Mouse (Mus musculus): ENCODE results near the gene Rbm33. TPM values are rescaled to one million over a fixed set of nuclear protein-coding genes. Genes with fewer than 3 reads are reported as not detected.

Rbm33 gene
- total RNA-seq (2021), result 10 to 100 TPM; 58.8 to 59.0 TPM
- long read RNA-seq, experiment 1, transcript Rbm33-201 (7 exons, 3,955 nt), result major isoform, 5 of 20 reads
- long read RNA-seq, experiment 1, partial matches to known transcripts, result 8 of 20 reads
- long read RNA-seq, experiment 1, other reads (novel, unspliced or antisense), result 7 of 20 reads
- long read RNA-seq, experiment 2, transcript Rbm33-201 (7 exons, 3,955 nt), result major isoform, 5 of 19 reads
- long read RNA-seq, experiment 2, partial matches to known transcripts, result 7 of 19 reads
- long read RNA-seq, experiment 2, other reads (novel, unspliced or antisense), result 7 of 19 reads

- DNase-seq (ENCODE audit: low spot score in 2 of 2), result peak; percentile 86 to 90
Observed at GRCm38 (mm10) chr5:28316722-28317245, at the start of gene Rbm33. TSS of gene Rbm33 (plus strand) at chr5:28317121.

DNA sequence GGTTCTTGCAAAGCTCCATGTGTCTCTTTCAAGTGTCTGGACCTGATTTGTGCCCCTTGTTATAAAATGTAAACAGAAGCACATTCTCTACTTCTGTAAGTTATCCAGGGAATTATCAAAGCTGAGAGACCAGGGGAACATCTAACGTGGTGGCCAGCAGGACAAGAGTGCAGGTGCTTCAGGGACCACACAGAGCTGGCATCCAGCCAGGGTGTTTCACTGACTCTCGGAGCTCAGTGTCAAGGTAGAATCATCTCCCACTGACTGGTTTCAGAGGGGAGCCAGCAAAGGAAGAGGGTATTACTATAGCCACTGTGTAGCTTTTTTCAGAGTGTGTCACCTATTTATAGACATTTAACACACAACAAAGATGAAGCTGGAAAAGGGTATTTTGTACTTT lies 49.3 kb upstream of the Rbm33 start:
- DNase-seq (ENCODE audit: low spot score in 2 of 2), result no peak

DNA sequence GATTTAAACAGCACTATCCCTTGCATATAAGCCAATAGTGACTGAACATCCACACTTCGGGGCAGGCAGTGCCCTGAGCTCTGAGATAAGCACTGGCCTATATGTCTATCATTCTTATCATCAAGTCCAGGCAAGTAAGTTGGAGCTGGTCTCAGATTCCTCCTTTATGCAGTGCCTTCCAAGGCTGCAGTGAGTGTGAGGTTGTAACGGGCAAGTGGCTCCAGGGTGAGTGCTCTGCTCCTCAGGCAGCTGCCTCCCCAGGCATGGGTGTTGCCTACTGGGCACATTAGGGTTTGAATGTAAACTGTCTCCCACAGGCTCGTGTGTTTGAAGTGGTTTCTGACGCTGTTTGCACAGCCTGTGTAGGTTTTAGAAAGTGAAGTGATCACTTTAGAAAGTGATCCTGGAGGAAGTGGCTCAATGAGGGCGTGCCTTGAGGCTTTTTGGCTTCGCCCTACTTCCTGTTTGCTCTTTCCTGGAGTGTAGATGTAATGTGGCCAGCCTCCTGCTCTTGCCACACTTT lies 47.4 kb upstream of the Rbm33 start:
- no peak for DNase-seq (ENCODE audit: low spot score in 2 of 2)

- no peak for DNase-seq (ENCODE audit: low spot score in 2 of 2)
Observed at GRCm38 (mm10) chr5:28272836-28273235, 44.1 kb upstream of the Rbm33 start.

- DNase-seq (ENCODE audit: low spot score in 2 of 2), result no peak
Observed at GRCm38 (mm10) chr5:28277279-28277678, 39.6 kb upstream of the Rbm33 start.

DNA sequence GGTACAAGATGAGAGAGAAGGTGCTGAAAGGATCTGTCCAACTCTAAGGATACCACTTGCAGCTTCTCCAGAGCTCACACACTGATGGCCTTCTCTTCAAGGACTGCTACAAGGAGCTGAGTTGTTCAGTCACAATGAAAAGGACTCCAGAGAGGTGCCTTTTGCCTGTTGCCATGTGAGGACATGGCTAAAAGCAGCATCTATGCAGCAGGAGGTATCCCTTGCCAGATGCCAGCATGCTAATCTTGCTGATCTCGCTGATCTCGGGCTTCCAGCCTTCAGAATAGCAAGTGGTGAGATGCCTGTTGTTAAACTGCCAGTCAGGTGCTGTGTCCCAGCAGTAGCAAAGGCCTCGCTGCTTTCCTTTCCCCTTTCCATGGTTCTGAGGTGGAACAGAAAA lies 27.8 kb upstream of the Rbm33 start:
- DNase-seq (ENCODE audit: low spot score in 2 of 2), result no peak

- DNase-seq (ENCODE audit: low spot score in 2 of 2), result no peak
Observed at GRCm38 (mm10) chr5:28290630-28291029, 26.3 kb upstream of the Rbm33 start.

GRCm38 (mm10) chr5:28291118-28291850 lies 25.6 kb upstream of the Rbm33 start:
- DNase-seq (ENCODE audit: low spot score in 2 of 2), result no peak

- no peak for DNase-seq (ENCODE audit: low spot score in 2 of 2)
Observed at GRCm38 (mm10) chr5:28292281-28292680, 24.6 kb upstream of the Rbm33 start.

- peak; percentile 74 to 83 for DNase-seq (ENCODE audit: low spot score in 2 of 2)
Observed at GRCm38 (mm10) chr5:28293990-28294389, 22.9 kb upstream of the Rbm33 start.

- no peak for DNase-seq (ENCODE audit: low spot score in 2 of 2)
Observed at GRCm38 (mm10) chr5:28298161-28298560, 18.8 kb upstream of the Rbm33 start.

DNA sequence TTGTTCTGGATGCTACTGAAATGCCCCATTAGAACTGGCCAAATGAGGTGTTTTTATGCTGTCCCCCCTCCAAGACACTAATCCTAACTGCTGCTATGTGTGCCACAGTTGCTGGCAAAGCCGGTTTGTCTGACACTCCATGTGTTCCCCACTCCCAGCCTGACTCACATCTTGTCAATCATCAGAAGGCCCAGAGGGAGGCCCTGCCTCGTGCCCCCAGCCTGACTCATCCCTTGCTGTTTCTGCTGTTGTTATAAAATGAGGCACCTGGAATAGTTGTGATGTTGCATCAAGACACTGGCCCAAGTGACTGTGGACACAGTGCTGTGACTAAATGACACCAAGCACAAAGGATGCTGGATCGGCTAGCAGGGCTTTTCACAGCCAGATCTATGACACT lies 18.2 kb upstream of the Rbm33 start:
- no peak for DNase-seq (ENCODE audit: low spot score in 2 of 2)

DNA sequence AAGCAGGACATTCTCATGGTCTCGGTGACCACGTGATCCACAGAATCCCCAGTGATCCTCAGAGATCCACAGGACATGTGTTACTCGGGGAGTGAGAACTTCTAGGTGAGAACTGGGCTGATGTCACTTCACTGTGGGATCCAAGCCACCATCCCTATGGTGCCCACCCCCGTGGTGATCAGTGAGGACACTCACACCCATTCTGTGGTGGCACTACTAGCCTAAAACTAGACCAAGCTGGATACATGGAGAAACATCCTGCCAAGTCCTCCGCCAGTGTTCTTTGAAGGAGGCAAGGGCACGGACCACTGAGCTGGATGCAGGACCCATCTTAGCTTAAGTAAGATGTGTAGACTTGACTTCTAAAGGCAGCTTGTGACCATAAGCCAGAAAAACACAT lies 17.6 kb upstream of the Rbm33 start:
- DNase-seq (ENCODE audit: low spot score in 2 of 2), result no peak

- DNase-seq (ENCODE audit: low spot score in 2 of 2), result no peak
Observed at GRCm38 (mm10) chr5:28302671-28303070, 14.2 kb upstream of the Rbm33 start.

GRCm38 (mm10) chr5:28304551-28304950 lies 12.4 kb upstream of the Rbm33 start:
- DNase-seq (ENCODE audit: low spot score in 2 of 2), result no peak

DNA sequence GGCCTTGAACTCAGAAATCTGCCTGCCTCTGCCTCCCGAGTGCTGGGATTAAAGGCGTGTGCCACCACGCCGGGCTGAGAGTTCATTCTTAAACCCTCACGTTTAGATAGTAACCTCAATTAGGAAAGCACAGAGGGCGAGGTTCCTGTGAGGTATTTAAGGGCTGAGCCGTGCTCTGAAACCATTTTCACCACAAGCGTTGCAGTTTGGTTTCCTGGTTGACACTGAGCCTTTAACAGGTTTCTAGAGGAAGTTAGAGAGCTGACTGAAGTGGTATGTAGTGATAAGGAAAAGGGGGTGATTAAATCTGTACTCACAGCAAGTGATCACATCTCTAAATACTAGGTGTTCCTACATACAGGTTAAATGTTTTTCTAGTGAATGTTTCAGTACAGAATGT lies 1.4 kb upstream of the Rbm33 start:
- DNase-seq (ENCODE audit: low spot score in 2 of 2), result no peak

- DNase-seq (ENCODE audit: low spot score in 2 of 2), result no peak
Observed at GRCm38 (mm10) chr5:28316151-28316721, 685 bp upstream of the Rbm33 start.

DNA sequence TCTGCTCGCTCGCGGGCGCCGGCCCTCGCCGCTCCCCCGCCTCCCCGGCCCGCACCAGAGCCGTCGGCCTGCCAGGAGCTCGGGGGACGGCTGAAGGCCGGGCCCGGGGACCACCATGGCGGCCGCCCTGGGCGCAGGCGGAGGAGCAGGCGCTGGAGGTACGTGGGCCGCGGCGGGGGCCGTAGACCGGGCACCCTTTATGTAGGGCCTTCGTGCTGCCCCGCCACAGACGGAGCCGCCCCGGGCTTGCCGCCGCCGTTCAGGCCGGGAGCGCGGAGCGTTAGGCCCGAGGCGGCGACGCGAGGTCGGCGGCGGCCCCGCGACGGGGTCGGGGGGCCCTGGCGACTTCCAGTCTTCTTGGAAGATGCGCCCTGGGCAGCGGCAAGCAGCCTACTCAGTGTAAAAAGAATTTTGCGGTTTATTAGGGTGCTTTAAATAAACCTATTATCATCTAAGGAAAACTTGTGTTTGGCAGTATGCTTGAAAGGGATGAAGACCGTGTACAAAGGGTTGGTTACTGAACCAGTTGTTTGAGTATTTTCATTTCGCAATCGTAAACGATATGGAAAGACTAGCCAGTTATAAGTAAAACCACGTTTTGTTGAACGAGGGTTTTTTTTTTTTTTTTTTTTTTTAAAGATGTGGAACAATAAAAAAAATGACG lies 464 bp downstream of the Rbm33 start:
- no peak for DNase-seq (ENCODE audit: low spot score in 2 of 2)

GRCm38 (mm10) chr5:28317917-28318267 lies 971 bp downstream of the Rbm33 start:
- no peak for DNase-seq (ENCODE audit: low spot score in 2 of 2)

GRCm38 (mm10) chr5:28318671-28319070 lies 1.8 kb downstream of the Rbm33 start:
- DNase-seq (ENCODE audit: low spot score in 2 of 2), result no peak

DNA sequence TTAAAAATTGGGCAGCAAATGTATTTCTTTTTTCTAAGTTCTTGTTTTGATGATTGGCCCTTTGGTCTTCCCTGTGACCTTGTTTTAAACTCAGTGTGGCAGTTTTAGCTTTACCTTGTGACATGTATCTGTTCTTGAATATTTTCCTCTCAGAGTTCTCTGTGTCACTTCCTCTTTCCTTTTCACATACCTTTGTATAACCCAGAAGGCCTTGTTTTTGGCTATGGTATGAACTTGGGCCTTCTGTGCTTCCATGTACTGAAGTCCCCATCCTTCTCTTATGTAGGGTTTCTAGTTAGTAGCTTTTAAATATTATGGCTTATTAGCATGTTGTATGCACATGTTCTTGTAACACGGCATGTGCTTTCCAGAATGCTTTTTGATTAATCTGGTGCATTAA lies 4.8 kb downstream of the Rbm33 start:
- no peak for DNase-seq (ENCODE audit: low spot score in 2 of 2)

GRCm38 (mm10) chr5:28322189-28322588 lies 5.3 kb downstream of the Rbm33 start:
- DNase-seq (ENCODE audit: low spot score in 2 of 2), result no peak

All from layer of hippocampus, postnatal 14 days (tissue).